Mouse (Mus musculus): Measurements from ENCODE around the gene Zfp988.
"Not testable (repeated sequence)": the region's sequence is repeated elsewhere in the genome, so short reads cannot be mapped to it uniquely, and the experiment has no call there.

Zfp988 gene

DNA sequence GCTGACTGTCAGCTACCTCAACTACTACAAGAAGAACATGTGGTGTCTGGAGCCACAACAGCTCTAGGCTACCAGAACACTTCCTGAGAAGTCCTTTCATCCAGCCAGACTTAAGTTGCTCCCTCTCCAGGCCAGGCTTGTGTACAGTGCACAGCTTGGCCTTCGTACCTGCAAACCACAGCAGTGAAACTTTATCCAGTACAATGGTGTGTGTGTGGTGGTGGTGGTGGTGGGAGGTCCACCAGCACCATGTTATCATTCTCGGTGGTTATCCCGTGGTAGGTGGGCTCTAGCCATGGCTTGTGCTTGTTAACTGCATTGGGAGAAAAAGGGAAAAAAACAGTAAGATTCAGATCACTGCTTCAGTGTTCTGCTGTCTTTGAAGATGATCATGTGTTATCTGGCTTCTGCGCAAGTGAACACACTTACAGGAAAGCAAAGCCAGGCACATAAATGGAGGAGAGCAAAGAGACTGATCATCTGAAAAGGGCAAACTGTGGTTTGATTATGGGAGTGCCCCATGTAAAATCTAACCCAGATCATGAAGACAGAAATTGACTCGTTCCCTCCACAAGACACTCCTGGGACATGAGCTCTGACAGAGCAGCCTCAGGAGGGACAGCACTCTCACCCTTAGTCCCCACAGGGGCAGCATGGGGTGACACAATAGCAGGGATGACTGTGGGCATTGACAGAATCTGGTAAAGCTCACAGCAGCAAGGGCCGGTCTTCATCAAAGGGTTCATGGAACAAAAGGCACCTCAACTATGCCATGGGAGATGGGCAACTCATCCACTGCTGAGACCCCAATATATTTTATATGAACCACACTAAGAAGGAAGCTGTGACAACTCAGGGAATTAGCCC lies 37.8 kb downstream of the Zfp988 start:
- peak; percentile 27 for DNase-seq (ENCODE audit: low spot score)

DNA sequence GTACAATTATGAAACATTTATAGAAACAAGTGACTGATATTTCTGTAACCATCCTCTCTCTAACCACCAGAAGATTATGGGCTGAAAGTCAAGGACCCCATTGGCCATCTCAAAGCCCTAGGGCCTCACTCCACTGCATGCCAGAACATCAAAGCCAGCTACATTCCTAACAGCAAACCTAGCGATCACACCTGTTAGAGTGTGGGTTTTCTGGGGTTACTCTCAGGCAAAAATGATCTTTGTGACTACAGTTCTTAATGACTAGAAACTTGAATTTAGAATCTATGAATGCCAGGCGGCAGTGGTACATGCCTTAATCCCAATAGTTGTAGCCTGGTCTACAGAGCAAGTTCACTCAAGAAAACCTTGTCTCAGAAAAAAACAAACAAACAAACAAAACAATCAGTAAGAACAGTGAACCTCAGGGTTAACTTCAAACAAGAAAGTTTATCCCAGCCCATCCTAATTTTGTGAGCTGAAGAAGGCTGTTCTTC lies 39.6 kb downstream of the Zfp988 start:
- not testable (repeated sequence) for DNase-seq (ENCODE audit: low spot score)

DNA sequence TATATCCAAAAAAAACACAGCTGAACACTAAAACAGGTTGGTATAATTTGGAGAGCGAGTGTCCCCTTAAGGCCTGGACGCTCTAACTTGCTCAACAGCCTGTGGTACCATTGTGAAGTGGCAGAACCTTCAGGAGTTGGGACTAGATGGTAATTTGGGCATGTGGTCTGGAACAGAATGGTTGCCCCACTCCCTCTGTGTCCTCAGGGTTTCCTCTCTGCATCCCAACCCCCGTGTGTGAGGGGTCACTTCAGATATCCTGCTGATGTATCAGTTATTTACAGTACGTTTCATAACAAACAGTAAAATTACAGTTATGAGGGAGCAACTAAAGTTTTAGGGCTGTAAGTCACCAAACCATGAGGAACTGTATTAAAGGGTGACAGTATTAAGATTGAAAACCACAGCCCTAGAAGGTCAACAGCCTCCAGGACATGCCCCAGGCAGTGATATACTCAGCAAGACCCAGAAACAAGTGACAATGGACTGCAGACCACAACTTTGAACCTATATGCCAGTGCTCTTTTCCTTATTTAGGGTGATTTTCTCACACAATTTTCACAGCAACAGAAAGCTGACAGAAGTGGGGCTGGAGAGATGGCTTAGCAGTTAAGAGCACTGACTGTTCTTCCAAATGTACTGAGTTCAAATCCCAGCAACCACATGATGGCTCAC lies 41.0 kb downstream of the Zfp988 start:
- DNase-seq (ENCODE audit: low spot score), result not testable (repeated sequence)

DNA sequence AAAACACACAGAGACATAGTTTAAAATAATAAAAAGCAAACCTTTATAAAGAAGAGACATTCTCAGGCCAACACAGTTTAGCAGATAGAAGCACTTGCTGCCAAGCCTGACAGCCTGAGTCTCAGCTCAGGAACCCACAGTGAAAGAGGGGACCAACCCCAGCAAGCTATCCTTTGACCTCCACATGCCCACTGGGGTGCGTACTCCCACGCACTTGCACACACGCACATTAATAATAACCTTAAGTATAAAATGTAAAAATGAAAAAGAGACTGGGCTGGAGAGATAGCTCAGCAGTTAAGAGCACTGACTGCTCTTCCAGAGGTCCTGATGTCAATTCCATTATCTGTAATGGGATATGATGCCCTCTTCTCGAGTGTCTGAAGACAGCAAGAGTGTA lies 41.8 kb downstream of the Zfp988 start:
- not testable (repeated sequence) for DNase-seq (ENCODE audit: low spot score)

DNA sequence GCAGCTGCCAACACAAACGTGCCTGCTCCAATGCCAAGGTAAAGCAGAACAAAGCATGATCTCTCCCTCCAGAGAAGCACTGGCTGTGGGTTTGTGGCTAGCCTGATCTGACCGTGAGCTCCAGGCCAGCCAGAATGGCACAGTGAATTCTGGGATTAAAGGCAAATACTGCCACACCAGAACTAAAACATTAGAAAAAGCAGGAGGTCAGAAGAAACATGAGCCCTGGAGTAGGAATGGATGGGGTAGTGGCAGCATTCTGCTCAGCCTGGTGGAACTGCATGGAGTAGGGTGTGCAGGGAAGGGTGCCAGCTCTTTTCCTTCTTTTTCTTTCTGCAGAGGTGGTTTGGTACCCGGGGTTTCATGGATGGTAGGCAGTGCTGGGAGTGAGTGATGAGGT lies 42.4 kb downstream of the Zfp988 start:
- not testable (repeated sequence) for DNase-seq (ENCODE audit: low spot score)

DNA sequence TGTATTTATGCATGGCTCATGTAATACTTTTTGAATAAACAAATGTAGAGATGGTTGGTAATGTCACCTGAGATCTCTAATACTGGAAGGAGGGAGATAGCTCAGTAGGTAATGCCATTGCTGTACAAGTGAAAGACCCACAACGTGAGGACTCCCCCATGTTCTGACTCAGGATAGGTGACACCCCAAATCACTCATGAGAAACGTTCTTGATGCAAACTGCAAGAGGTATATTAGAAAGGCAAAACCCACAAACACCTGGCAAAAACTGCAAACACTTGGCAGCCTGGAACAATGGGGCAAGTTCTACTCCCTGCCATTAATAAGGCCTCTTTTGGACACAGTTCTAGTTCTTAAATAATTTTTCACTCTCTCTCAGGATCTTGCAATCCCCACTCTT lies 42.9 kb downstream of the Zfp988 start:
- not testable (repeated sequence) for DNase-seq (ENCODE audit: low spot score)

DNA sequence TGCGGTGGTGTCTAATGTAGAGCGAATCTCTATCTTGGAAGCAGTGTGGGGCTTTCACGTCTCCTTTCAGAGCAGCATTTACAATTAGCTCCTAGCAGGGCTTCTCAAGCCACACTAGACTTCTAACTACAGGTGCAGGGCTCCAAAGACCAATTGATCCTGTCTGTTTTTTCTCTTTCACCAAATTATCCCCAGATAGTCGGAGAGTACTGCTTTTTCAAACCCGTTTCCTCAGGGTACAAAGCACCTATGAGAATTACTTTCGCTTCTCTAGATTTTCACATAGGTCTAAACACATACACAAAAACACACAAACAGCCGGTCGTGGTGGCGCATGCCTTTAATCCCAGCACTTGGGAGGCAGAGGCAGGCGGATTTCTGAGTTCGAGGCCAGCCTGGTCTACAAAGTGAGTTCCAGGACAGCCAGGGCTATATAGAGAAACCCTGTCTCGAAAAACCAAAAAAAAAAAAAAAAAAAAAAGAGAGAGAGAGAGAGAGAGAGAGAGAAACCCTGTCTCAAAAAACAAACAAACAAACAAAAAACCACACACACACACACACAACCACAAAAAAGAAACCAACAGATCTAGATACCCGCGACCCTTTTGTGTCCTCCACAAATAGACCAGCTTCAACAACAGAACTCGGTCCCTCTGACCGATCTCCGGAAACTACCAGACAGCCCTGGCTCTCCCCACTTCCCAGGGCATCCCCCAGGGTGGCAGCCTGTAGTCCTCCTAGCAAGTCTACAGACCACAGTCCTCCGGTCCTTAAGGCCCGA lies 43.6 kb downstream of the Zfp988 start:
- peak; percentile 26 for DNase-seq (ENCODE audit: low spot score)

DNA sequence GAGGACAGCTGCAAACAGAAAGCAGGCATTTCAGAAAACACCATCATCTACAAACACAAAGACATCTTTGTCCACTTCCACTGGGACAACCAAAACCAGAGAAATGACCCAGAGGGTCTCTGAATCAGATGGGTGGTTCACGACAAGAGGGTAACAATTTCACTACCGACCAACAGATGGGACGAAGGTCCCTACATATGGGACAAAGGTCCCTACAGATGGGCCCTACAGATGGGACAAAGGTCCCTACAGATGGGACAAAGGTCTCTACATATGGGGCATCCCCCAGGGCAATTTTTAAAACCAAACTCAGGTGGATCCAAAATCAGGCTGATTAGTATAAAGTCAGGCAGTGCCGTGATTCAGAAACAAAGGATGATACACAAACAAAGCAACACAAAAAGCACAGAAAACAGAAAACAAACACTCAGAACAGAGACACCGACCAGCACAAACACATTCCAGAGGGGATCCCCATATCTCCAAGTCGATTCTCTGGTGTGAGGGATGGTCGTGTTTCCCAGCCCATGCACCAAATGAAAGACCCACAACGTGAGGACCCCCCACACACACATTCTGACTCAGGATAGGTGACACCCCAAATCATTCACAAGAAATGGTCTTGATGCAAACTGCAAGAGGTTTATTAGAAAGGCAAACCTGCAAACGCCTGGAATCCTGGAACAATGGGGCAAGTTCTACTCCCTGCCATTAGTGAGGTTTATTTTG lies 44.4 kb downstream of the Zfp988 start:
- DNase-seq (ENCODE audit: low spot score), result not testable (repeated sequence)

DNA sequence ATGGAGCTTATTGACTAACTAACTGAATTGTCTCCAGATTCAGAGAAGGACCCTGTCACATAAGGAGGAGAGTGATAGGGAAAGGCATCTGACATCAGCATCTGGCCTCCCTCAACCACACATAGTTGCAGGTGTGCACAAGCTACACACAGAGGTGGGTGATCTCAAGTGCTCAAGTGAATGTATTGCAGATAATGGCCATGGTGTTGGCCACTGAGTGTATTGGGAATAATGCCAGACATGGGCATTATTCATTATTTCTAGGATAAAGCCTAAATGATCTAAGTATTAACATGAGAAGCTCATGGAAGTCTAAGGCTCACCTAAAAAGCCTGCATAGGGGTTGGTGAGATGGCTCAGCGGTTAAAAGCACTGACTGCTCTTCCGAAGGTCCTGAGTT lies 45.1 kb downstream of the Zfp988 start:
- not testable (repeated sequence) for DNase-seq (ENCODE audit: low spot score)

DNA sequence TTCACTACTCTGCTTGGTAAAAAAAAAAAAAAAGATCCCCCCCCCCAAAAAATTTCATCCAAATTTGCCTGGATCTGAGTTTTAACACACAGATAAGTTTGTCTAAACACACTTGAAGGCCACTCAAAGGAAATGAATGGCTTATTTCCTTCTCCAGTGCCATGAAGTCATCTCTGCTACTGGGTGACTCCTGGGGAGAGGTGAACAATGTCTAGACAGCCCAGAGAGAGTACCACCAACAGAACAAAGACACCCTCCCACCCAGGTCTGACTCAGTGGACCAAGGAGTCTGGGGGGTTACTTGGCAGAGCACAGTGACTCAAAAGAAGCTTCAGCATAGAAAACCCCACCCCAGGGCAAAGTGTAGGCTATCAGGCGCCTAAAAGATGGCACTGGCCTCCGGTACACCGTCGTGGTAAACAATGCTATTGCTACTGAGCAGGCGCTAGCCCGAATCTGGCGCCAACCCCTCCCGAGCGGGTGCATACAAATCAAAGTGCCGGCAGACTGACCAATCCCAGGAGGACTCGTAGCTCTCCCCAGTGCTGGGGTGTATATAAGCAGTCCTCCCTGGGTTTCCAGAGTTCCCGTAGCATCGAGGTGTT lies 46.0 kb downstream of the Zfp988 start:
- DNase-seq (ENCODE audit: low spot score), result not testable (repeated sequence)

DNA sequence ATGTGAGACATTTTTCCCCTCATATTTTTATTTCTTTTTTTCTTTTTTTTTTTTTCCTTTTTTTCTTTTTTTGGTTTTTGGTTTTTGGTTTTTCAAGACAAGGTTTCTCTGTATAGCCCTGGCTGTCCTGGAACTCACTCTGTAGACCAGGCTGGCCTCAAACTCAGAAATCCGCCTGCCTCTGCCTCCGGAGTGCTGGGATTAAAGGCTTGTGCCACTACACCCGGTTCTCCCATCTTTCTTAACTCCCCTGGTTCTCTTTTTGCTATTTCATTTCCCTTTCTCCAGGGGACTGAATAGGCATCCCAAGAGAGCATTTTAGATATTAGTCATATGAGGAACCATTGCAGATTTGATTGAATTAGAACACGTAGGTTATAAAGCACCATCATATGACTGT lies 48.2 kb downstream of the Zfp988 start:
- not testable (repeated sequence) for DNase-seq (ENCODE audit: low spot score)

DNA sequence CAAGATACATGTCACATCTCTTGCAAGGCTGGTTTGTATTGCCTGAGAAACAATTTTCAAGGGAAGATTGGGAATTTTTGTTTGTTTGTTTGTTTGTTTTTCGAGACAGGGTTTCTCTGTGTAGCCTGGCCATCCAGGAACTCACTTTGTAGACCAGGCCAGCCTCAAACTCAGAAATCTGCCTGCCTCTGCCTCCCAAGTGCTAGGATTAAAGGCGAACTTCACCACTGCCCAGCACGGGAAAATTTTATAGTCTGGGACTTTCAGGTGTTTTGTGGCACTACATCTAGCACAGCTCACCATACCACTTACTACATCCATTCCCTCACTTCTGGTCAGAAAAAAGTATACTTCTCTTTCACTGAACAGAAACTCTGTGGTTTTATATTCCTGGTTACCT lies 50.6 kb downstream of the Zfp988 start:
- DNase-seq (ENCODE audit: low spot score), result not testable (repeated sequence)

DNA sequence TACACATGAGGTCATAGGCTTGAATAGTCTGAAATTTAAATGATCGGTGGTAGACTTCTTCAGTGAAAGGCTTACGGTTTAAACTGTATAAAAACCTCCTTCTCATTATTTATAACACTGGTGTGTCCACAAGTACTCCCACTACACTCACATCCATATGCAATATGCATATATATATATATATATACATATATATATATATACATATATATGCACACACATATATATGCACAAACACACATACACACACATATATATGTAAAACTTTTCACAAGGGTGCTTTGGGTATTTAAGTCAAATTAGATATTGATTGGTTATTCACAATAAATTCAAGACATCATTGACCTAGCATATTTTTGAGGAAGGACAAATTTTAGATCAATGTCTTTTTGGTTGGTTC lies 51.7 kb downstream of the Zfp988 start:
- DNase-seq (ENCODE audit: low spot score), result not testable (repeated sequence)

DNA sequence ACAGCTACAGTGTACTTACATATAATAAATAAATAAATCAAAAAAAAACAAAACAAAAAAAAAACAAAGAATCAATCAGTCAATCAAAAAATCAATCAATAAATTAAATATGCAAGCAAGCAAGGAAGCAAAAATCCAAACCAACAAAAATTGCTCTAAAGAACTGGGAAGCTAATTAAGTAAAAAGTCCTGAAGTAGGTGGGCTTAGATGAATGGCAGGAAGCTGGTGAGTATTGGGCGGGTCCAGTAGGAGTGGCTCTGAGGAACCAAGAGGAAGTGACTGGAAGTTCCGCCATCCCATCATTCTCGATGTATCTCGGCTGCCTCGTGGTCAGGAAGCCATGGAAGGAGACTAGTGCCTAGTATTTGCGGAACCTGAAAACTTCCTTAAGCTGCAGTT lies 55.5 kb downstream of the Zfp988 start, which contains the start of gene Zfp978:
Gene Zfp978 (plus strand): TSS at position 301 of the 400 bp plus-strand sequence.
- not testable (repeated sequence) for DNase-seq (ENCODE audit: low spot score)

DNA sequence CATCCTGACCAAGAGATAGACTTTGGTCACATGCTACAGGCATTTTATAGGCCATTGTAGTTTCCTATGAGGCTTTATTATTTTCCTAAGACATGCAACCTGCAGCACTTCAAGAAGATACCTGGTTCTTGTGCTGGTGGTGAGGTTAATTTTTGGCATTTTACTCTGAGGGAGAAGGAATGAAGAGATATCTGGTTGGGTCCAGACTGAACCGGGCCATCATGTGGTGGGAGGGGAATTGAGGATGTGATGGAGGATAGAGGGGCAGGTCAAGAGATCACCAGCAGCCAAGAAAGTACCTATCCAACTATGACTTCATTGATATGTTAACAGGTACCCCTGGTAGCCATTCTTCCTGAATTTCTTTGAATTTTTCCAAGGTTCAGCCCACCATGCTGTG lies 56.4 kb downstream of the Zfp988 start:
- DNase-seq (ENCODE audit: low spot score), result not testable (repeated sequence)

DNA sequence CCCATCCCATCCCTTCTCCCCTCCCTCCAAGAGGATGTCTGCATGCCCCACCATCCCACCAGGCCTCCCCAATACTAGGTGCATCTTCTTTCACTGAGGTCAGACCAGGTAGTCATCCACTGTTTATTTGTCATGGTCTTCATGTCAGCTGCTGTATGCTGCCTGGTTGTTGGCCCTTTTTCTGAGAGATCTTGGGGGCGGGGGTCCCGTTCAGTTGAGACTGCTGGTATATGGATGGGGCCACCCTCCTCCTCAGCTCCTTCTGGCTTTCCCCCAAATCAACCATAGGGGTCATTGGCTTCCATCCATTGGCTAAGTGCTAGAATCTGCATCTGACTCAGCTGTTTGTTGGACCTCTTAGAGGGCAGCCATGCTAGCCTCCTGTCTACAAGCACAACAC lies 64.1 kb downstream of the Zfp988 start:
- DNase-seq (ENCODE audit: low spot score), result not testable (repeated sequence)

DNA sequence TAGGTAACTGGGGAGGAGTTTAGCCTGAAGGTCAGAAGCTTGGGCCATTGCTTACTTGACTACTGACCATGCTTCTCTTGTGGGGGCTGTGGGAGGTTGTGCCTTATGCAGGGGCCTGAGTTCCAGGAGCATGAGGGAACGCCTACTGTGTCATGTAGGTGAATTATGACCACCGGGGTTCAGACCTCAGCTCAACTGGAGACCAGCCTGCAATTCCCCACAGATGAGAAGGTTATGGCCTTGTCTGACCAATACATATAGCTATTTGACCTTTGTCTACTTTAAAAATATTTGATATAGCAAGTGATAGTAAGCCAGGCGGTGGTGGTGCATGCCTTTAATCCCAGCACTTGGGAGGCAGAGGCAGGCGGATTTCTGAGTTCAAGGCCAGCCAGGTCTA lies 77.7 kb downstream of the Zfp988 start:
- not testable (repeated sequence) for DNase-seq (ENCODE audit: low spot score)

Measured in testis, postnatal 14 days (tissue).